Mouse (Mus musculus): ENCODE measurements around the gene Foxe3.
"Not testable (repeated sequence)": the region's sequence is repeated elsewhere in the genome, so short reads cannot be mapped to it uniquely, and the experiment has no call there.

DNA sequence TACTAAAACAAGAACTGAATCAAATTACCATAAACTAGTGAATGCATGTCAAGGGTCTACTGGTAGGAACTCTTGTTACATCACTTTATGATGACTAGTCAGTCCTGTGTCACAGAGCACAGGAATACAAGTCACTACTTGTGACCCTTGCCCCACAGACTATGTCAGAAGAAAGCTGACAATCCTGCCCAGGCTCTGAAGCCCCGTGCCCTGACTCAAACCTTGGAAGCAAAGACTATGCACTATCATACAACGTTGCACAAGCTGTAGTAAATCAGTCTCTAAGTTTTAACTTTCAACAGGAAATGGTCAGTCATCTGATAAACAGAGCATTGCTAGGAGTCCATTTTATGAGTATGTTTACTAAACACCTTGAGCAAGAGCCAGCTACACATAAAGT, 35.1 kb upstream of the Foxe3 start:
- TF ChIP-seq ZKSCAN1 (IDR thresholded peaks at IDR 0.05; ENCODE audit: borderline replicate concordance, low read depth, low read length); ZNF384 (IDR thresholded peaks at IDR 0.05; ENCODE audit: low read depth, low read length); CTCF (conservative IDR thresholded peaks at IDR 0.05 in 1 of 2, IDR thresholded peaks at IDR 0.05 in 1 of 2; ENCODE audit: low read depth in 2 of 2, low read length in 2 of 2); BHLHE40 (IDR thresholded peaks at IDR 0.05; ENCODE audit: low read depth, low read length); MYC (IDR thresholded peaks at IDR 0.05; ENCODE audit: low read depth, low read length); CHD1 (IDR thresholded peaks at IDR 0.05; ENCODE audit: low read depth, low read length): not testable (repeated sequence)
